Mouse (Mus musculus) CH12.LX (cell line): ENCODE results near the gene Gm45799.

Experiments used
- CTCF ChIP-seq, 2 experiments: IDR thresholded peaks in 1 of 2; conservative IDR thresholded peaks in 1 of 2; 2 replicates each; pipeline ENCODE4 v1.5.1; 2011 to 2012; ENCODE audit warnings: low read depth in 2 of 2, low read length in 2 of 2, improper control_type of control experiment in 1 of 2, inconsistent platforms in 1 of 2, mild to moderate bottlenecking in 1 of 2, moderate library complexity in 1 of 2
- EP300 ChIP-seq: IDR thresholded peaks from 2 replicates; pipeline ENCODE4 v1.6.1; 2011; ENCODE audit warnings: low read length, improper control_type of control experiment
- ETS1 ChIP-seq: conservative IDR thresholded peaks from 2 replicates; pipeline ENCODE4 v1.6.1; 2012; ENCODE audit warnings: low read depth, mild to moderate bottlenecking, inconsistent platforms, low read length, improper control_type of control experiment, moderate library complexity
- KAT2A ChIP-seq: IDR thresholded peaks from 2 replicates; pipeline ENCODE4 v1.6.1; 2012; ENCODE audit warnings: low read length, improper control_type of control experiment, inconsistent platforms; ENCODE audit not compliant: insufficient replicate concordance
- MEF2A ChIP-seq: IDR thresholded peaks from 2 replicates; pipeline ENCODE4 v1.6.1; 2014; ENCODE audit warnings: low read depth, mild to moderate bottlenecking, inconsistent platforms, low read length, improper control_type of control experiment, borderline replicate concordance
- MXI1 ChIP-seq: IDR thresholded peaks from 2 replicates; pipeline ENCODE4 v1.6.1; 2011; ENCODE audit warnings: mild to moderate bottlenecking, low read depth, low read length, improper control_type of control experiment
- PAX5 ChIP-seq: IDR thresholded peaks from 2 replicates; pipeline ENCODE4 v1.6.1; 2012; ENCODE audit warnings: low read length, inconsistent platforms, mixed read lengths
- RAD21 ChIP-seq: IDR thresholded peaks from 2 replicates; pipeline ENCODE4 v1.6.1; 2011; ENCODE audit warnings: low read depth, mild to moderate bottlenecking, low read length, improper control_type of control experiment, moderate library complexity
- TCF12 ChIP-seq: IDR thresholded peaks from 2 replicates; pipeline ENCODE4 v1.6.1; 2014; ENCODE audit warnings: low read depth, mild to moderate bottlenecking, inconsistent platforms, low read length, improper control_type of control experiment
- ZNF384 ChIP-seq: IDR thresholded peaks from 2 replicates; pipeline ENCODE4 v1.6.1; 2012; ENCODE audit warnings: low read depth, low read length, improper control_type of control experiment, inconsistent platforms

DNA sequence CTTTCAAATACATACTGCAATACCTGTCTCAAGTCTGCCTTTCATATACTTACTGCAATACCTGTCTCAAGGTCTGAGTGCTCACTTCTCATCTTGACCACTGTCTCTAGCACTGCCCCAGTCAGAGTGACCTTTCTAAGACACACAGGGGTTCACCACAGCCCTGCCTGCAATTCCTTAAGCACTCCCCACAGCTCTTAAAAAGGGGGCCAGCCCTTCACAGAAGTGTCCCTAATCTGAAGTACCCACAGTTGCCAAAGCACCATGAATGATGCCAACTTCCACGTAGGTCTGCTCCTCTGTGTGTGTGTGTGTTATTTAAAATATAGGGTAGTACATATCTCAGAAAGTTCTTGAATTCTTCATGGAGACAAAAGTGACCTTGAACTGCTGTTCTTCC lies 28.6 kb upstream of the Gm45799 start:
- TF ChIP-seq MXI1, result no peak
- TF ChIP-seq CTCF (conservative IDR thresholded peaks at IDR 0.05 in 1 of 2, IDR thresholded peaks at IDR 0.05 in 1 of 2; ENCODE audit: low read depth in 2 of 2, low read length in 2 of 2), result no peak
- no peak for TF ChIP-seq ZNF384
- TF ChIP-seq ETS1, result no peak
- no peak for TF ChIP-seq MEF2A
- no peak for TF ChIP-seq KAT2A
- no peak for TF ChIP-seq PAX5
- TF ChIP-seq TCF12, result no peak
- TF ChIP-seq RAD21, result no peak
- TF ChIP-seq EP300, result no peak
